Mouse (Mus musculus): Measurements from ENCODE around the gene Ldb3. TPM values are rescaled to one million over a fixed set of nuclear protein-coding genes. Genes with fewer than 3 reads are reported as not detected.

The Ldb3 gene
- polyA plus RNA-seq, 1 experiment from 2014 or later = 0.56 TPM

DNA sequence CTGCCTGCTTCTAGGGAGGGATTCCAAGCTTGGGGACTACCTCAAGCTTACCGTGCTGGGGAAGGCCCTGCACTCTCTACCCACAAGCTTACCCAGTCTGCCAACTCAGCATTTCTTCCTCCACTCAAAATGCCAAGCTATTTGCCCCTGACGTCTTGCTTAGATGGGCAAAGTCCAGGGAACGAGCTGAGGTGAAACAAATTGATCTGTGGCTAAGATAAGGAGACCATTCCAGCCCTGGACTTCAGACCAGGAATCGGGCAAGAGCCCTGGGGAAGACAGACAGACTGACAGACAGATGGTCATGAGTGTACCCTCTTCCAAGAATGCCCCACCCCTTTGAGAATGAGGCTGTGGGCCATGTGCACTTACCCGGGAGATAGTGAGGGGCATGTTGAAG is 477 bp downstream of the Ldb3 start:
- H3K9ac ChIP-seq = no peak overlapping the region
- H3K4me3 ChIP-seq = no peak overlapping the region
- WGBS = 78% methylated on average over 5 of the region's 5 CpGs
- H3K9me3 ChIP-seq = no peaks in the 10 kb centered on the region
- no peaks in the 10 kb centered on the region for H3K36me3 ChIP-seq
- no peak overlapping the region for H3K4me2 ChIP-seq
- H3K4me1 ChIP-seq (replicated peaks) = peaks cover 5% of the 10 kb centered on the region; the same call in 1 of the 2 replicates
- ATAC-seq (ENCODE audit: low FRiP score) = no peak
- H3K27me3 ChIP-seq = no peaks in the 10 kb centered on the region
- H3K27ac ChIP-seq = no peak overlapping the region

DNA sequence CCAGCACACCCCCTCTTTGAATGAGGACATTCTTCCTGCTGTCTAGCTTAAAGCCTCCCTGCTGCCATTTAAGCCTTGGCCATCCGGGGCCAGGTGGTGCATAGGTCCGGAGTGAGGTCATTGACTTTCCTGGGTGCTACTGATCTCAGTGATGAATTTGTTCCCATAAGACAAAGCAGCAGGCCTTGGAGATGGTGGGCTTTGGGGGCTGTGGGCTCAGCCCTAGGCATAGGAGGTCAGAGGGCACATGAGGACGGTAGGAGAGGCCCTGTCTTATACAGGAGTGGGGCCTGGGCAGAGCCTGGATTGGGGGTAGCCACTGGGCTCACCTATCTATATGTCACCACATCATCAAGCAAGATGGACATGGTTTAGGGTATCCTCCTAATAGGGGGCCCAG is 1.6 kb downstream of the Ldb3 start:
- no peak overlapping the region for H3K9ac ChIP-seq
- H3K4me3 ChIP-seq = no peak overlapping the region
- no peak overlapping the region for H3K27ac ChIP-seq
- WGBS = 86% methylated on average over 3 of the region's 3 CpGs
- H3K27me3 ChIP-seq = no peaks in the 10 kb centered on the region
- no peak for ATAC-seq (ENCODE audit: low FRiP score)
- no peak overlapping the region for H3K4me2 ChIP-seq
- peaks cover 5% of the 10 kb centered on the region; the same call in 1 of the 2 replicates for H3K4me1 ChIP-seq (replicated peaks)
- H3K36me3 ChIP-seq = no peaks in the 10 kb centered on the region
- H3K9me3 ChIP-seq = no peaks in the 10 kb centered on the region

DNA sequence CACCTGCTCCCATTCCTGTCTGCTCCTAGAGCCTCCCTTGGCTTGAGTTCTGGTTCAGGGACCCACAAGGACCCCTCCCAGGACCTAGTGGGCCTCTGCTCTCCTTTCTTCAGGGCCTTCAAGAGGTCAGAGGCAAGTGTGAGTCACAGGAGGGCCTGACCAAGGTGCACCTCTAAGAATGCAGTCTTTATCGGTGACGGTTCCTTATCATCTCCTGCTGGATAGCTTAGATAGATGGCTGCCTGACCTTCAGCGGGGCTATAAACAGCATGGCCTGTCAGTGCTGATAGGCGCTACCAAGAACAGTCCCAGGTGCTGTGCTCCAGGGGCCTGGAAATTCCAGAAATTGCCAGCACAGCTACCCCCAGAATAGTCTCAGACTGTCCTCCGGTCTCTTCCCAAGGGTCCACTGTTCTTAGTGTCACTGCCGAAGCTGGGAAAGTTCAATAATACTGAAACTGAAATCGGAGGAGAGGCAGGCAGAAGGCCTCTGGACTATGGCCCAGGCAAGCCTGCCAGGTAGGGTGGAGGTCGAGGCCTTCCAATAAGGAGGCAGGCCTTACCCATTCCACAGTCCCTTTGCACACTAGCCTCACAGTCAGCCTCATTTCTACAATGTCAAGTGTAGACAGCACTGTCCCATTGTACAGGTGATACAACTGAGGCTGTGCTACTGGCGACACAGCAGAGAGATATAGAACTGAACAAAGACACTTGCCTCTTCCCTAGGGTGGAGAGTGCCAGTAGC is 3.0 kb downstream of the Ldb3 start:
- Histone ChIP-seq H3K9me3 (no peaks in the 10 kb centered on the region), H3K27me3 (no peaks in the 10 kb centered on the region), H3K9ac (no peak overlapping the region), H3K4me2 (no peak overlapping the region), H3K4me1 (replicated peaks) (no peaks in the 10 kb centered on the region), H3K27ac (no peak overlapping the region), H3K36me3 (no peaks in the 10 kb centered on the region), H3K4me3 (no peak overlapping the region)
- ATAC-seq (ENCODE audit: low FRiP score) = no peak
- 91% methylated on average over 9 of the region's 9 CpGs for WGBS

DNA sequence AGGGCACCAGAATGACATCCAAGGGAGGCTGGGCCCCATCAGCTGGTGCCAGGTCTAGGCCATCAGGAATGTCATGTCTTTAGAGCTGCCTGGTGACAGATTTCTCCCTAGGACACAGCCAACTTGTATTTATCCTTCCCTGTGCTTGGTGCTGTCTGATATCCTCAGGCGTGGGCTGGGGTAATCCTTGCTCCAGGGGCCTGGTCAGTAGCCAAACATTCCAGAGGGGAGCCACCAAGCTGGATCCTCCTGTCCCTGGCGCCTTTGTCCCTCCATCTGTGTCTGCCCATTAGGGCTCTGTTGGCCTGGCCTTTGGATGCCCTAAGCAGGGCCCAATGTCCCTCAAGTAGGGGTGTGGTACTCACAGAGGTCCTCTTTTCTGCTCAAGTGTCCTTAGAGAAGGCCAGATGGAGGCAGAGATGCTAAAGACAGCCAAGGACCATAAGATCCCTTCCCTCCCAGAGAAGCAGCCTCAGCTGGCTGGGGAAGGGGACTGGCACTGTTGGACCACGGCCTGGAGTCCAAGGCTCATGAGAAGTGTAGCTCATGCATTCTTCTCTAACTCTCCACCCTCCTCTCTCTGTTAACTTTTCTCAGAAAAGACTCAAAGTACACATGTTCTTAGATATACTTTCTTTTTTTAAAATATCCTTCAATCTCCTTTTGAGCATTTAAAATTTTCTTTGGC is 5.6 kb downstream of the Ldb3 start:
- Histone ChIP-seq H3K4me1 (replicated peaks) (no peaks in the 10 kb centered on the region), H3K27me3 (no peaks in the 10 kb centered on the region), H3K27ac (no peak overlapping the region), H3K9me3 (no peaks in the 10 kb centered on the region), H3K4me2 (no peak overlapping the region), H3K9ac (no peak overlapping the region), H3K36me3 (no peaks in the 10 kb centered on the region), H3K4me3 (no peak overlapping the region)
- 72% methylated on average over 3 of the region's 3 CpGs for WGBS
- no peak for ATAC-seq (ENCODE audit: low FRiP score)

DNA sequence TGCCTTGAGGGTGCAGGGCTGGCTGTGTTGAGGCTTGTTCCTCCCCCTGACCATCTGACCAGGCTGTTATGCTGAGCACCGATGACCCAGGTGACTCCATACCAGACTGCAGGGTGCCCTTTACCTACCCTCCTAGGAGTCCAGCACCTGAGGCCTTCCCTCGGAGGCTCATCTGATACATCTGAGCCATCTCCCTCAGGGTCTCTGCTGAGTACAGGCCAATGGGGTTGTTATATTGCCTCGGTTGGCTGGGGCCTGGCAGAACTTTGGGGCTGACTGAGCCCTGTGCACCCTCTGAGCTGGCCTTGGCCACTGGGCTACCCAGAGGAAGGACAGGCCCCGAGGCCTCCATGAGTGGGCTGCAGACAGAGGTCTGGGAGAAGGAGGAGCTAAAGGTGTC is 11.6 kb downstream of the Ldb3 start:
- Histone ChIP-seq H3K4me1 (replicated peaks) (0 out of 2 replicates have a peak, but pooled peaks cover 3% of the 10 kb centered on the region), H3K4me3 (no peak overlapping the region), H3K27ac (no peak overlapping the region), H3K27me3 (no peaks in the 10 kb centered on the region), H3K36me3 (no peaks in the 10 kb centered on the region), H3K9me3 (no peaks in the 10 kb centered on the region), H3K4me2 (no peak overlapping the region), H3K9ac (no peak overlapping the region)
- WGBS = 84% methylated on average over 4 of the region's 4 CpGs
- peak; percentile 16; the same call in 1 of the 2 replicates for ATAC-seq (ENCODE audit: low FRiP score)

DNA sequence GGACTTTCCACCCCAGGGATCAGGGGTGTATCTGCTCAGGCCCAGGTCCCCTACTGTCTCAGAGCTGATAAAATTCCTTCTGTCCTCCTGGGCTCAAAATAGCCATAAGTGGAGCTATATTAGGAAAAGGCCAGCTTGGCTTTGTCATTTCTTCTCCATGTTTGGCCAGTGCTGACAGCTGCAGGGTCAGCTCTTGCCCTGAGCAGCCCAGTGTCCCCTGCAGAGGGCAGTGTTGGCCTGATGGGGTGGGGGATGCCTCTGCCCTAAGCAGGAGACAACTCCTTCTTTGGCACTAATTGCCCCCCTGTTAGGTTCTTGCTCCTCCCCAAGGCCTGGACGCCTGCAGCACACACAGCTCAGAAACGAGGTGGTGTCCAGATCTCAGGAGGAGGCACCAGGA is 14.4 kb downstream of the Ldb3 start:
- H3K4me3 ChIP-seq = no peak overlapping the region
- no peak overlapping the region for H3K4me2 ChIP-seq
- H3K9me3 ChIP-seq = no peaks in the 10 kb centered on the region
- no peaks in the 10 kb centered on the region for H3K27me3 ChIP-seq
- no peak for ATAC-seq (ENCODE audit: low FRiP score)
- H3K4me1 ChIP-seq (replicated peaks) = peaks cover 13% of the 10 kb centered on the region
- no peaks in the 10 kb centered on the region for H3K36me3 ChIP-seq
- H3K9ac ChIP-seq = no peak overlapping the region
- WGBS = 61% methylated on average over 2 of the region's 2 CpGs
- no peak overlapping the region for H3K27ac ChIP-seq

DNA sequence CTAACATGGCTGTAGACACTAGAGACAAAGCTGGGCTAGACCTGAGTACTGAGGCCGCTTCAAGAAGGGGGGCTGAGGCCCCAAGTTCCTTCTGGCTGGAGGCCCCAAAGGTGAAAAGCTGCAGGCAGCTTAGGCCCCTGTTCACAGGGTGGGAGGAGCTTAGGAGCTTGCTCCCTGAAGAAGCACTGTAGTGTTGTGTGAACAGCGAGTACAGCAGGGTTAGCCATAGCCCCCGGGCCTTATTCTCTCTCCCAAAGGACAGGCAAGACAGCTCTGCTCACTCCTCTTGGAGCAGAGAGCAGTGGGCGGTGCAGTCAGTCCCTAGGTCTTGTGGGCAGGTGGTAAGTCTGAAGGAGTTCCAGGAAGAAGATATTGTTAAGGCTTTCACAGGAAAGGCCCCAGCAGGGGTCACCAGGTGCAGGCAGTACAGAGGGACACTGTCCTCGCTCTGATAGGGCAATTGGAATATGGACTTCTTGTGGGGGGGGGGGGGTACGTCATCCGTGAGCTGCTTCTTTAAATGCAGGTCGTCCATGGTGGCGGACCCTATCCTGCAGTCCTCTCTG is 15.1 kb downstream of the Ldb3 start:
- 73% methylated on average over 9 of the region's 9 CpGs for WGBS
- no peak overlapping the region for H3K27ac ChIP-seq
- H3K4me3 ChIP-seq = no peak overlapping the region
- 0 out of 2 replicates have a peak, but pooled peaks cover 4% of the 10 kb centered on the region for H3K27me3 ChIP-seq
- no peaks in the 10 kb centered on the region for H3K36me3 ChIP-seq
- H3K9ac ChIP-seq = no peak overlapping the region
- no peak overlapping the region for H3K4me2 ChIP-seq
- ATAC-seq (ENCODE audit: low FRiP score) = no peak
- H3K9me3 ChIP-seq = no peaks in the 10 kb centered on the region
- peaks cover 13% of the 10 kb centered on the region for H3K4me1 ChIP-seq (replicated peaks)

DNA sequence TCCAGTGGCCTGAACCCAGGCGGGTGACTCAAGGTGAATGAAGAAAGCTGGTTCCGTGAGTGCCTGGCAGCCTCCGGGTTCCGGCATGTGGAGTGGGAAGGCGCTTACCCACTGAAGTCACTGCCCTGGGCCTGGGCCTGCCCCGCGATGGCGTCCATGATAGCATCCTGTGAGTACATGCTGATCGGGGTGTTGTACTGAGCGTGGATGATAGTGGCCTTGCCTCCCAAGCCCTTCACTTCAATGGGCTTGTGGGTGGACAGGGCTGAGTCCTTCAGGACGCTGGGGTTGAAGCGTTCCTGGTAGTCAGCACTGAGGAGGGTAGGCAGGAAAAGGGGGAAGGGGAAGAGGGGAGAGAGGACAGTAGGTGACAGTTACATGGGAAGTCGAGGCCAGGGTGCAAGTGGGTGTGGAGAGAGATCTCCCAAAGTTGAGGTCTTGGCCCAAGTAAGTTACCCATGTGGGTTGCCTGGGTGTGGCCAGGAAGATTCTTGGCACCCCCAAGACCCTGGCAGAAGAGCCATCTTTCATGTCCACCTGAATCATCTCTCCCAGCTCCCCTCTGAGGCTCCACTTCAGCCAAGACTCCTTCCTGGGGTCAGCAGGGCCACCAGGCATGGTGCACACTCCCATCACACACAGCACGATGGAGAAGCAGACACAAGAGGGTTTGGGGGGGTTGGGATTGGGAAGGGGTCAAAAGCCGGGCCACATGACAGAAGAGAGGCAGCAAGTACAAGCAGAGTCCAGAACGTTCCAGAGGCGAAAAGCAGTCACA is 16.7 kb downstream of the Ldb3 start:
- no peak overlapping the region for H3K27ac ChIP-seq
- H3K9me3 ChIP-seq = no peaks in the 10 kb centered on the region
- H3K27me3 ChIP-seq = 0 out of 2 replicates have a peak, but pooled peaks cover 13% of the 10 kb centered on the region
- no peak overlapping the region for H3K4me3 ChIP-seq
- 88% methylated on average over 17 of the region's 17 CpGs for WGBS
- peaks cover 13% of the 10 kb centered on the region for H3K4me1 ChIP-seq (replicated peaks)
- no peak for ATAC-seq (ENCODE audit: low FRiP score)
- no peak overlapping the region for H3K4me2 ChIP-seq
- no peak overlapping the region for H3K9ac ChIP-seq
- H3K36me3 ChIP-seq = no peaks in the 10 kb centered on the region

DNA sequence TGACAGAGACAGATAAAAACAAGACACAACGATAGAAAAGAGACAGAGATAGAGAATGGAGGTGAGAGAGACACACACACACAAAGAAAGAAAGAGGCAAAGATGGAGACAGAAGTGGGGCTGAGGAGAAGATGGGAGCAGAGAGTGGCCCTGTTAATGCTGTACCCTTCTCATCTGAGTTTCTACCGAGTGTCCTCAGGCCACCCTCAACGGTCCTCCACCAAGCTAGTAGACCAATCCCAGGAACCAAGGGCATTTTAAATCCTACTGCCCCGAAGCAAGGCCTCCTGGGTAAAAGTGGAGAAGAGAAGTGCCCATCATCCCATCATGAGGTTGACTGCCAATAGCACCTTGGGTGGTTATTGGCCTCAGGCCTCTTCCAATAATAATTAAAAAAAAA is 17.6 kb downstream of the Ldb3 start:
- Histone ChIP-seq H3K9me3 (no peaks in the 10 kb centered on the region), H3K36me3 (no peaks in the 10 kb centered on the region), H3K4me1 (replicated peaks) (peaks cover 13% of the 10 kb centered on the region), H3K4me3 (no peak overlapping the region), H3K4me2 (no peak overlapping the region), H3K9ac (no peak overlapping the region), H3K27ac (no peak overlapping the region), H3K27me3 (0 out of 2 replicates have a peak, but pooled peaks cover 13% of the 10 kb centered on the region)
- WGBS = 85% methylated on average over 4 of the region's 4 CpGs
- ATAC-seq (ENCODE audit: low FRiP score) = no peak

DNA sequence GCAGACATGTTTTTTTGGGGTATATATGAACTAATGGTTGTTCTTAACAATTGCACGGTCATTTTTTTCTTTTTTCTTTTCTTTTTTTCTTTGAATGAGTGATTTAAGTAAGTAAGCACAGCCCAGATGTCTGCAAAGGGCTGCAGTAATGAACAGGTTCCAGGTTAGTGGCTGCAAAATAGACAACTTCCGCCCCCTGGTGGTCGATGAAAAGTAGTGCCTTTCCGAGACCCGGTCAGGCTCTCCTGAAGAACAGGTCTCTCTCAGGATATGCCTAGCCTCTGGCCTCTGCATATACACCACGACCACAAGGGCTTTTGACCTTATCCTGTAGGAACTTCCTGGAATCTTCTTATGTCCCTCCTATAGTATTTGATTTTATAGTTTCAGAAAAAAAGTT is 18.2 kb downstream of the Ldb3 start:
- H3K36me3 ChIP-seq = no peaks in the 10 kb centered on the region
- no peaks in the 10 kb centered on the region for H3K9me3 ChIP-seq
- no peak overlapping the region; the same call in 1 of the 2 replicates for H3K9ac ChIP-seq
- peak overlapping the region; percentile 40 for H3K4me3 ChIP-seq
- 0 out of 2 replicates have a peak, but pooled peaks cover 13% of the 10 kb centered on the region for H3K27me3 ChIP-seq
- peak; percentile 79 for ATAC-seq (ENCODE audit: low FRiP score)
- H3K4me1 ChIP-seq (replicated peaks) = peaks cover 13% of the 10 kb centered on the region
- no peak overlapping the region for H3K27ac ChIP-seq
- H3K4me2 ChIP-seq = peak overlapping the region; percentile 61
- 2% methylated on average over 6 of the region's 6 CpGs for WGBS

DNA sequence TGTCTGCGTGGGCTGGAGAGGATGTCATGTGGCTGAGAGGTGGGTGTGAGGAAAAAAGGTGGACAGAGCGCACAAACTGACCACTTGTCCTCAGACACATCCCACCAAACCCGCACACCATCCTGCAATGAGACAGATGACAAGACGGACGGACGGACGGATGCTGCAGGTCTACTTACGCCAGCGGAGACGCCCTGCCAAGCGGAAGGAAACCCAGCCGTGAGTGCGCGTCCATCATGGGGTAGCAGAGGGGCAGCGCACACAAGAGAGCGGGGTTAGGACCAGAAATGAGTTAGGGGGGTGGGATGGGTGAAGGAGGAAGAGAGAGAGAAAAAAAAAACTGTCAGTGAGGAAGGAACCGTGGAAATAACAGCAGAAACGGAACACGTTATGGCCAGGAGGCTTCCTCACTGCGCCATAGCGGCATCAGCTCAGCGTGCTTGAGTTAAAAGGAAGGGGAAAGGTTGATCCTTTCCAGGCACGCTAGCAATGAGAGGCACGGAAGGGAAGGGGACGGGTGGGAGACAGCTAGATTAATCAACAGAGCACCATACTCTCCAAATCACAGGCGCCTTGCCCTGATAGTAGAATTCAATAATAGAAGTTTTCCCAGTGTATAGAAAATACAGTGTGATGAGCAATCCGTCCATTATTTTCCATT is 18.8 kb downstream of the Ldb3 start:
- Histone ChIP-seq H3K9me3 (no peaks in the 10 kb centered on the region), H3K4me2 (peak overlapping the region; percentile 61), H3K4me1 (replicated peaks) (peaks cover 13% of the 10 kb centered on the region), H3K4me3 (peak overlapping the region; percentile 40), H3K36me3 (no peaks in the 10 kb centered on the region), H3K27ac (no peak overlapping the region), H3K9ac (peak overlapping the region; percentile 66), H3K27me3 (0 out of 2 replicates have a peak, but pooled peaks cover 13% of the 10 kb centered on the region)
- ATAC-seq (ENCODE audit: low FRiP score) = 0 out of 2 replicates have a peak, but pooled peaks have one; percentile 43
- 40% methylated on average over 27 of the region's 27 CpGs for WGBS

Data from hindbrain, embryonic 13.5 days (tissue).